Mouse (Mus musculus) megakaryocyte, embryonic 14.5 days (primary cell): ENCODE results near the gene Adap1.

Experiments
- FLI1 ChIP-seq: IDR thresholded peaks from 2 replicates; pipeline ENCODE4 v1.6.1; 2012; ENCODE audit warnings: low read length, inconsistent platforms, mixed read lengths
- GATA1 ChIP-seq: IDR thresholded peaks from 3 replicates; pipeline ENCODE4 v1.6.1; 2012; ENCODE audit warnings: mixed read lengths, low read length, inconsistent platforms, borderline replicate concordance

- TF ChIP-seq GATA1 = no peak
- no peak for TF ChIP-seq FLI1
Observed at GRCm38 (mm10) chr5:139227236-139227635, 98.2 kb downstream of the Adap1 start.
